Comparison of ENCODE assay signal across 27 mouse cellular contexts in the genomic region with DNA sequence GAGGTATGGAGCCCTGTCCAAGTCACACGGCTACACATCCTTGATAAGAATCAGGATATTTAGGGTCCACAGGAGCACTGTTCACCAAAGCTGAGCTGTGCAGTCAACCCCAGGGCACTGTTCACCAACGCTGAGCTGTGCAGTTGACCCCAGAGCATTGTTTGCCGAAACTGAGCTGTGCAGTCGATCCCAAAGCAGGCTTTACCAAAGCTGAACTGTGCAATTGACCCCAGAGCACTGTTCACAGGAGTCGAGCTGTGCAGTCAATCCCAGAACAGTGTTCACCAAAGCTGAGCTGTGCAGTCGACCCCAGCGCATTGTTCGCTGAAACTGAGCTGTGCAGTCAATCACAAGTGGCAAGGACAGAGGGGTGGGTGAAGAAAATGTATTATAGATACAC.
DNase-seq lines count a peak whose midpoint lies in the region; ATAC-seq and TF ChIP-seq lines count a peak whose summit lies in the region.
"Had no signal": no experiment of that assay in that cellular context is flagged by ENCODE, and none has a peak within 500 bp of the region (broad histone marks: within the 10 kb centered on the region; RNA-seq: fewer than 3 reads in every experiment).

No protein-coding gene starts in this region.

- no peak overlapping the region for H3K4me3 ChIP-seq in hindbrain, embryonic 10.5 days
- H3K4me3 ChIP-seq in hindbrain, postnatal 0 days (ENCODE audit: low read length): no peak overlapping the region
- peak overlapping the region; percentile 5; the same call in 1 of the 2 replicates for H3K4me3 ChIP-seq in G1E (ENCODE audit: low read depth, low read length)
- H3K4me3 ChIP-seq in midbrain, embryonic 11.5 days (ENCODE audit: low read depth, low read length): no peak overlapping the region
- H3K4me3 ChIP-seq in heart, embryonic 11.5 days (ENCODE audit: low read depth, low read length): no peak overlapping the region
- H3K4me3 ChIP-seq: heart, embryonic 13.5 days; hindbrain, embryonic 15.5 days; liver, embryonic 13.5 days; neural tube, embryonic 12.5 days had no signal

- H3K27ac ChIP-seq in hindbrain, embryonic 10.5 days: peak overlapping the region; percentile 79
- H3K27ac ChIP-seq in hindbrain, postnatal 0 days: no peak overlapping the region
- H3K27ac ChIP-seq in midbrain, embryonic 11.5 days (ENCODE audit: low read depth, low read length): no peak overlapping the region; the same call in 1 of the 2 replicates
- H3K27ac ChIP-seq in heart, embryonic 11.5 days (ENCODE audit: low read depth, low read length): no peak overlapping the region
- H3K27ac ChIP-seq: heart, embryonic 13.5 days; hindbrain, embryonic 15.5 days; liver, embryonic 13.5 days; neural tube, embryonic 12.5 days had no signal

- peaks cover 28% of the 10 kb centered on the region for H3K4me1 ChIP-seq in hindbrain, embryonic 10.5 days (replicated peaks)
- H3K4me1 ChIP-seq in hindbrain, postnatal 0 days (ENCODE audit: insufficient read depth, low read length): no peaks in the 10 kb centered on the region
- no peaks in the 10 kb centered on the region for H3K4me1 ChIP-seq in G1E (ENCODE audit: insufficient read depth, low read depth, low read length)
- peaks cover 15% of the 10 kb centered on the region for H3K4me1 ChIP-seq in midbrain, embryonic 11.5 days (ENCODE audit: control insufficient read depth, insufficient read depth, low read length)
- no peaks in the 10 kb centered on the region for H3K4me1 ChIP-seq in heart, embryonic 11.5 days (ENCODE audit: control insufficient read depth, insufficient read depth, low read length)
- H3K4me1 ChIP-seq: heart, embryonic 13.5 days; liver, embryonic 13.5 days had no signal

- peaks cover 8% of the 10 kb centered on the region; the same call in 1 of the 2 replicates for H3K9me3 ChIP-seq in hindbrain, embryonic 10.5 days
- no peaks in the 10 kb centered on the region for H3K9me3 ChIP-seq in hindbrain, postnatal 0 days (ENCODE audit: low read length)
- peaks cover 82% of the 10 kb centered on the region for H3K9me3 ChIP-seq in G1E (replicated peaks)
- no peaks in the 10 kb centered on the region; the same call in 1 of the 2 replicates for H3K9me3 ChIP-seq in midbrain, embryonic 11.5 days (ENCODE audit: control insufficient read depth, low read length)
- H3K9me3 ChIP-seq in heart, embryonic 11.5 days (replicated peaks; ENCODE audit: control insufficient read depth, low read length): no peaks in the 10 kb centered on the region
- H3K9me3 ChIP-seq: hindbrain, embryonic 15.5 days; neural tube, embryonic 12.5 days had no signal

- no peaks in the 10 kb centered on the region for H3K36me3 ChIP-seq in hindbrain, embryonic 10.5 days
- H3K36me3 ChIP-seq in hindbrain, postnatal 0 days (ENCODE audit: insufficient read depth, low read length): no peaks in the 10 kb centered on the region
- no peaks in the 10 kb centered on the region for H3K36me3 ChIP-seq in G1E (replicated peaks)
- no peaks in the 10 kb centered on the region for H3K36me3 ChIP-seq in midbrain, embryonic 11.5 days (ENCODE audit: control insufficient read depth, insufficient read depth, low read length)
- H3K36me3 ChIP-seq in heart, embryonic 11.5 days (ENCODE audit: control insufficient read depth, insufficient read depth, low read length): no peaks in the 10 kb centered on the region
- H3K36me3 ChIP-seq: heart, embryonic 13.5 days; hindbrain, embryonic 15.5 days; liver, embryonic 13.5 days; neural tube, embryonic 12.5 days had no signal

- H3K4me2 ChIP-seq in hindbrain, postnatal 0 days (ENCODE audit: low read depth, low read length): no peak overlapping the region
- no peak overlapping the region; the same call in 1 of the 2 replicates for H3K4me2 ChIP-seq in midbrain, embryonic 11.5 days
- no peak overlapping the region for H3K4me2 ChIP-seq in heart, embryonic 11.5 days
- H3K4me2 ChIP-seq: heart, embryonic 13.5 days; hindbrain, embryonic 15.5 days; liver, embryonic 13.5 days; neural tube, embryonic 12.5 days had no signal

- peak; percentile 42 for DNase-seq in hindbrain, embryonic 10.5 days (ENCODE audit: low spot score)
- no peak for DNase-seq in hindbrain, postnatal 0 days (ENCODE audit: low spot score)
- DNase-seq in G1E (ENCODE audit: low spot score): no peak
- peak; percentile 34 for DNase-seq in embryo, embryonic 11 days
- DNase-seq in midbrain, embryonic 11.5 days (ENCODE audit: low spot score, missing footprints): peak; percentile 88
- DNase-seq in adrenal gland, postnatal 10 days: no peak
- DNase-seq in cerebellum, adult 11 months: no peak
- DNase-seq: cerebellum, adult 2 months; cerebellum, postnatal 25 days; gastrocnemius, postnatal 25 days; heart, adult 18-20 months; heart, postnatal 14 days; kidney, postnatal 4 days; layer of hippocampus, adult 9-11 months; liver, embryonic 13.5 days; lung, adult 2 months; lung, postnatal 14 days; right cerebral cortex, postnatal 25 days; spleen, adult 18-20 months; thymus, adult 18-20 months had no signal

- H3K27me3 ChIP-seq in hindbrain, embryonic 10.5 days (ENCODE audit: insufficient read depth, poor library complexity, severe bottlenecking): no peaks in the 10 kb centered on the region; the same call in 1 of the 2 replicates
- no peaks in the 10 kb centered on the region for H3K27me3 ChIP-seq in hindbrain, postnatal 0 days (ENCODE audit: insufficient read depth, low read length)
- H3K27me3 ChIP-seq in G1E (ENCODE audit: insufficient read depth, low read length): no peaks in the 10 kb centered on the region; the same call in 1 of the 2 replicates
- no peaks in the 10 kb centered on the region for H3K27me3 ChIP-seq in midbrain, embryonic 11.5 days (ENCODE audit: control insufficient read depth, insufficient read depth, low read length)
- no peaks in the 10 kb centered on the region for H3K27me3 ChIP-seq in heart, embryonic 11.5 days (ENCODE audit: control insufficient read depth, insufficient read depth, low read length)
- H3K27me3 ChIP-seq: heart, embryonic 13.5 days; hindbrain, embryonic 15.5 days; liver, embryonic 13.5 days; neural tube, embryonic 12.5 days had no signal

- no peak for TF ChIP-seq CTCF in hindbrain, postnatal 0 days (IDR thresholded peaks at IDR 0.05; ENCODE audit: low read depth)
- TF ChIP-seq CTCF in G1E (IDR thresholded peaks at IDR 0.05; ENCODE audit: low read depth, low read length): no peak

- whole genome bisulfite sequencing in hindbrain, embryonic 10.5 days: 22% methylated on average over 8 of the region's 8 CpGs
- WGBS in hindbrain, postnatal 0 days: 37% methylated on average over 8 of the region's 8 CpGs
- WGBS in midbrain, embryonic 11.5 days: 21% methylated on average over 8 of the region's 8 CpGs
- 70% methylated on average over 8 of the region's 8 CpGs for WGBS in heart, embryonic 11.5 days (ENCODE audit: insufficient replicate concordance)

- ATAC-seq in hindbrain, postnatal 0 days: no peak
- ATAC-seq in G1E (ENCODE audit: extremely low read depth, insufficient number of reproducible peaks, low FRiP score, poor library complexity, severe bottlenecking): no peak
- peak; percentile 78 for ATAC-seq in midbrain, embryonic 11.5 days (ENCODE audit: low FRiP score)
- ATAC-seq in heart, embryonic 11.5 days (replicated peaks; ENCODE audit: insufficient number of reproducible peaks, low FRiP score, low TSS enrichment): no peak
- ATAC-seq: forebrain, embryonic 16.5 days; intestine, embryonic 16.5 days; Patski had no signal

- H3K9ac ChIP-seq in hindbrain, postnatal 0 days (replicated peaks; ENCODE audit: low read length): no peak overlapping the region
- H3K9ac ChIP-seq in midbrain, embryonic 11.5 days (ENCODE audit: low read length): peak overlapping the region; percentile 6; the same call in 1 of the 2 replicates
- no peak overlapping the region for H3K9ac ChIP-seq in heart, embryonic 11.5 days (ENCODE audit: low read depth, low read length)
- H3K9ac ChIP-seq: heart, embryonic 13.5 days; hindbrain, embryonic 15.5 days; liver, embryonic 13.5 days; neural tube, embryonic 12.5 days had no signal

Comparison
In these comparisons a context has a peak if more than half of its experiments do, and no peak if none do; other contexts are left out.
1. DNase-seq: peak in hindbrain, embryonic 10.5 days (single experiment), embryo, embryonic 11 days (single experiment) and midbrain, embryonic 11.5 days (single experiment); none in hindbrain, postnatal 0 days (single experiment), G1E (single experiment), adrenal gland, postnatal 10 days (single experiment) and cerebellum, adult 11 months (single experiment).